Mouse (Mus musculus) thymus, adult 18-20 months (tissue): ENCODE results near the gene Soga1.

ENCODE experiments used
- DNase-seq, 2 experiments: peaks; one replicate each; pipeline ENCODE4 v3.0.0; 2022; ENCODE audit warnings: mixed read lengths in 2 of 2

The Soga1 gene

GRCm38 (mm10) chr2:156980059-156980458 lies 99.0 kb downstream of the Soga1 start:
- no peak for DNase-seq

- DNase-seq, result no peak
These were observed 102.3 kb downstream of the Soga1 start for GRCm38 (mm10) chr2:156976711-156977110.

GRCm38 (mm10) chr2:156974967-156975366 lies 104.1 kb downstream of the Soga1 start:
- peak in 1 of 2 experiments; percentile 25 for DNase-seq

GRCm38 (mm10) chr2:156973316-156974100 lies 105.5 kb downstream of the Soga1 start:
- DNase-seq, result no peak

GRCm38 (mm10) chr2:156970253-156970652 lies 108.8 kb downstream of the Soga1 start:
- DNase-seq, result peak; percentile 30 to 64

- no peak for DNase-seq
These were observed 110.6 kb downstream of the Soga1 start for GRCm38 (mm10) chr2:156968501-156968900.

GRCm38 (mm10) chr2:156967388-156967787 lies 111.7 kb downstream of the Soga1 start:
- DNase-seq, result no peak
